Mouse (Mus musculus): Measurements from ENCODE around the gene Lat.
"Not testable (repeated sequence)": the region's sequence is repeated elsewhere in the genome, so short reads cannot be mapped to it uniquely, and the experiment has no call there.

Lat gene

DNA sequence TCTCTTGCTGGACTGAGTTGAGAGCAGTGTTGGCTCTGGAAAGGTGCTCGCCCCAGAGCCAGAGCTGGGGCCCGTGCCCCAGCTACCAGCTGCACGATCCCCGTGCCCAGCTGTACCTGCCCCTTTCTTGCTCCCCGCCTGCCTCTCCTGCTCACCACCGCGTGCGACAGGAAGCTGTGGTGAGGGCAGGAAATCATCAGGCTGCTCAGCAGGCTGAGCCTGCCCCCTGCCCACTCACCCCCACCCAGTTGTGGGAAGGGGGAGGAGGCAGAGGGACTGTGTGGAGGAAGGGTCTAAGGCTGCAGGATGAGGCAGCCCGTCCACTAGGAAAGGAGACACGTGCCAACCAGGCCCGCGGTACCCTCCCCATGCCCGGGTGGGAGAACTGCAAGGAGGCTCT is at the start of gene Lat:
Lat (minus strand) TSS at position 178 of the 400 bp plus-strand sequence.
- DNase-seq (ENCODE audit: low spot score in 2 of 2), result peak; percentile 27 to 65

DNA sequence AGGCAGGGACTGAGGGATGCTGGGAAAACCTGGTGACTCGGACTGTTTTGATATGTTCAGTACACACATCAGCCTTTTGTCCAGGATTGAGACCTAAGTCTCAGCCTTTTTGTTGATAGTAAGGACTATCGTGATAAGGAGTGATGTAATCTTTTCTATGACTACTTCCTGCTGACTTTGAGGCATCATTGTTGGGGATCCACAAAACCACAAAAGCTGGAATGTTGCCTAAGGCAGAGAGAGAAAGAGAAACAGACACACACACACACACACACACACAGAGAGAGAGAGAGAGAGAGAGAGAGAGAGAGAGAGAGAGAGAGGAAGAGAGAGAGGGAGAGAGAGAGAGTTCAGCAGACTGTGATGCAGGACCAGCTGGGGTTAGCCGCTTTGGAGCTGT is 49.1 kb upstream of the Lat start:
- DNase-seq (ENCODE audit: low spot score in 2 of 2), result no peak

DNA sequence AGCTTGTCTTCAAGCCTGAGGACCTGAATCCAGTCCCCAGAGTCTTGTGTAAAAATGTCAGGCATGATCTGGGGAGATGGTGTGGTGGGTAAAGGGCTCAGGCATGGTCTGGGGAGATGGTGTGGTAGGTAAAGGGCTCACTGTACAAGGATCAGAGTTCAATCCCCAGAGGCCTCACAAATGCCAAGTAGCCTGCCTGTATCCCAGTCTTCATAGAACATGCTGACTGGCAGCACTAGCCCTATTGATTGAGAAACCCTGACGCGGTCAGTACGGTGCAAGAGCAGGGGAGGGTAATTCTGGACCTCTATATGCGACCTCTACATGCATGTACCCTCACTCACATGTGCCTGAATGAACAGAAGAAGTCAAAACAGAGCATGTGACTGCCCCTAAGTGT is 48.2 kb upstream of the Lat start:
- DNase-seq (ENCODE audit: low spot score in 2 of 2), result no peak

DNA sequence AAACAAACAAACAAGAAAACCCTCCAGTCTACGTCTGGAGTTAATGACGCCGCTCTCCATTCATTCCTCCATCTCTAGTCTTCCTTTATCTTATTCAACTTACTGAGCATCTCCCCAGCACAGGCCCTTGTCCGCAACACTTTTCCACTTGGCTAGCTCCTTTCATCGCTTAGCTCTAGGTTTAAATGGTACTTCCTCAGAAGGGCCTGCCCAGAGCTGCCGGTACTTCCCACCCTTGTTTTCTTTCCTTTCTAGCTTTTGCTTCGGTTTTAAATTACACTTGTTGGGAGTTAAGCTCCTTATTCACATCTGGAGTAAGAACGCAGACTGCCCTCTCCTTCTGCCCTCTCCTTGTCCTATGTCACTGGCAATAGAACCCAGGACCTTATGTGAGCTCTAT is 47.7 kb upstream of the Lat start:
- peak in 1 of 2 experiments; percentile 35 for DNase-seq (ENCODE audit: low spot score in 2 of 2)

DNA sequence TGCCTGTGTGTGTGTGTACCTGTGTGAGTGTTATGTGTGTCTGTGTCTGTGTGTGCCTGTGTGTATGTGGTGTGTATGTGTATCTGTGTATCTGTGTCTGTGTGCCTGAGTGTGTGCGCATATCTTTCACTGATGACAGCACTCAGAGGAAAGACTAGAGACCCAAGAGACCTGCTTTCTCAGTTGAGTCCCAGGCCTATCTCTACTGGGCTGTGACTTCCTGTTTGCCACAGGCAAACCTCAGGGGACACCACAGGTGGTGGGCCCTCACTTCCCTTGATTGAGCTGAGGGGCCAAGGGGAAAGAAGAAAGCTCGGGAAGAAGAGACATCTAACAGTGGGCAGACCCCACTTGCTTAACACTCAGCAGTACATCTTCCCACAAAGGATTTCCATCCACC is 47.2 kb upstream of the Lat start:
- peak in 1 of 2 experiments; percentile 62 for DNase-seq (ENCODE audit: low spot score in 2 of 2)

DNA sequence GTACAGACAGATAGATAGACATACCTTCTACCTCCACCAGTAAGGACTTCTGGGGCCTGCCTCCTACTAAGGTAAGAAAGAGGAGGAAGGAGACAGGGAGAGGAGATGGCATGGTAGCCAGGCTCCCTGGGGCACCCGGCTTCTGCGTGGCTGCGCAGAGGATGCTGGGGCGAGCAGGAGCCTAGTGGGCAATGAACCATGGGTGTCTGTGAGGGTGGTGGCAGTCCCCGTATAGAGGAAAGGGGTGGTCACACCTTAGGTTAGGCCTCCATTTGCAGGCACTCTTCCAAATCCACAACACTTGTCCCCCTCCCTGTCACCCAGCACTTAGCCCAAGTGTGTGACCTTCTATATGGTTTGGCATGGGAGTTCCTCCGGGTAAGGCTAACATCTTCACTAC is 45.4 kb upstream of the Lat start, which contains the start of gene Cd19:
Cd19 (minus strand) TSS at position 165 of the 400 bp plus-strand sequence.
- peak in 1 of 2 experiments; percentile 65 for DNase-seq (ENCODE audit: low spot score in 2 of 2)

DNA sequence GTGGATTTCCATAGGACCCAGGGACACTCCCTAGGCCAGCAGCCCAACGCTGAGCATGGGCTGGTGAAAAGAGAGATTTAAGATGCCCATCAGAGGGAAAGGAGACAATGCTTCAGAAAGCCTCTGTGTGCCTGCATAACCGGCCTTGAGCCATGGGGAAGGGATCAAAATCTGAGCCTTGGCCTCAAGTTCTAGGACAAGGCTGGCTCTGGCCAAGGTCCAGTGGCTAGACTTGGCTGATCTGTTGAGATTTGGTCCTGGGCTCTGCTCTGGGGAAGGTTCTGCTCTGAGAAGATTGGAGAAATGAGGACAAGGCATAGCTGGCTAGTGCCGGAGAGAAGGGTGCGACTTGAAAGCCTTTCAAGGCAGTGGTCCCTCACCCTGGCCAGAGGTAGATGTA is 41.7 kb upstream of the Lat start:
- no peak for DNase-seq (ENCODE audit: low spot score in 2 of 2)

DNA sequence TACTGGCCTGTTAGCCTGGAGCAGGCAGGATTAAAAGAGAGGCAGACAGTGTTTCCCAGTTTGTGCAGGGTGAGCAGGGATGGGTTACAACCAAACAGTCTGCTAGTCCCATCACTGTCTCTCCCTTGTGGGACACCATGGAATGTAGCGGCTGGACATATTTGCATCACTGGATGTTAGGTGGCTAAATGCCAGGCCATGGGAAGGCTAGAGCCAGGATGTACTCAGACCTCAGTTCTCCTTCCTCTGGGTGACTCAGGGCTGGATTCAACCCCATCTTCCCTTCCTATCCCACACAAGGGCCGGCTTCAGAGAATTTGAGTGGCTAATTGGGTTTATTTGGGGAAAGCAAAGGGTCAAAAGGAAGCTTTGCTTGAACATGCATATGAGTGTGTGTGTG is 39.3 kb upstream of the Lat start:
- no peak for DNase-seq (ENCODE audit: low spot score in 2 of 2)

DNA sequence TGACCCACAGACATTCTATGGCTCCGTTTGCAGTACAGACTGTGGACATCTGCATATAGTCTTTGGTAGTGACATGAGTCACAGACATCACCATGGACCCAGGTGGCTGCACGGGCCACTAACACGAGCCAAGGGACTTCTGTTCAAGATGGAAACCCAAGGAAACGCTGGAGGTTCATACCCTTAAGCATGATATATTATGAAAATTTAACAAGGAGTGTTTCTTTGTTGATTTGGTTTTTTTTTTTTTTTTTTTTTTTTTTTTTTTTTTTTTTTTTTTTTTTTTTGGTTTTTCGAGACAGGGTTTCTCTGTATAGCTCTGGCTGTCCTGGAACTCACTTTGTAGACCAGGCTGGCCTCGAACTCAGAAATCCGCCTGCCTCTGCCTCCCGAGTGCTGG is 33.1 kb upstream of the Lat start:
- DNase-seq (ENCODE audit: low spot score in 2 of 2), result not testable (repeated sequence)

DNA sequence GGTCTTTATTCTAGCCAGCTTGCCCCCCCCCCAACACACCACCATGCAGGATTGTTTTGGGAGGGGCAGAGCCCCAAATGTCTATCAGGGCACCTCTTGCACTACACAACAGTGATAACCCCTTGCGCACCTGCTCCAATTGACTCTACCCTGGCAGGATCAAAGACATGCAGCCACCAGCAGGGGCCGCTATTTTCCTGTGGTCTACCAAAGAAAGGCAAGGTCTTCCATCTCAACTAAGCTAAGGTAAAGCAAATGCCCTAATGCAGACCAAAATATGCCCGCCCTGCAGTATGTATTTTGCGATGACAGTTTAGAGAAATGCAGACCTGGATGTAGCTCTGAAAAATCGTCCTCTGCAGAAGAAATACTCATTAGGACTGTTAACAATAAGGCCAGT is 30.2 kb upstream of the Lat start:
- peak; percentile 77 to 94 for DNase-seq (ENCODE audit: low spot score in 2 of 2)

DNA sequence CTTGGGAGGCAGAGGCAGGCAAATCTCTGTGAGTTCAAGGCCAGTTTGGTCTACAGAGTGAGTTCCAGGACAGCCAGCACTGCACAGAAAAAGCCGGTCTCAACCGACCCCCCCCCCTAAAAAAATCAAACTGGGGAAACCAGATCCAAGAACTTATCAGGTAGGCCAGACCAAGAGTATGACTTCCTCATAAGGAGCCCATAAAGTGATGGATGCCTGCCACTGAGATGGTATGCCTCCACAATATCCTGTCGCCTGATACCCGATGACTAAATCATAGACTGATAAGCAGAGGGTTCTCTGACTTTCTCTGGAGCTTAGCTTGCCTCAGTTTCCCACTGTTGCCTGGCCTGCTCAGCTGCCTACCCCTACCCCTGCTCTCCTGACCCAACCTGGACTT is 28.5 kb upstream of the Lat start:
- DNase-seq (ENCODE audit: low spot score in 2 of 2), result no peak

DNA sequence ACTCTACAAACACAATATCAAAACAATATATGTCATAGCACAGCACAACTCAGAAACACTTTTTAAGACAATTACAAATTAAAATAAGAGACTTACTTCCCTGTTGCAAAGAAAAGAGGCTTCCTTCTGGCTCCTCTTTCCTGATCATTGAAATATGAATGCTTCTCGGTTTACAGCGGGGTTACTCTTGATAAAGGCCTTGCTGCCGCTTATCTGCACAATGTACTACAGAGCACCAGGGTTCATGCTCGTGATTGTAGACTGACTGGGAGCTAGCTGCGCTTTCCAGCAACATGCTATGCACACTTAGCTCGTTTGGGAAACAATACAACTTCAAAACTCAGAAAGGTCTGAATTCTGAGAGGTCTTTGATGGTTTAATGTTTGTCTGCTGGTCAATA is 27.9 kb upstream of the Lat start:
- no peak for DNase-seq (ENCODE audit: low spot score in 2 of 2)

DNA sequence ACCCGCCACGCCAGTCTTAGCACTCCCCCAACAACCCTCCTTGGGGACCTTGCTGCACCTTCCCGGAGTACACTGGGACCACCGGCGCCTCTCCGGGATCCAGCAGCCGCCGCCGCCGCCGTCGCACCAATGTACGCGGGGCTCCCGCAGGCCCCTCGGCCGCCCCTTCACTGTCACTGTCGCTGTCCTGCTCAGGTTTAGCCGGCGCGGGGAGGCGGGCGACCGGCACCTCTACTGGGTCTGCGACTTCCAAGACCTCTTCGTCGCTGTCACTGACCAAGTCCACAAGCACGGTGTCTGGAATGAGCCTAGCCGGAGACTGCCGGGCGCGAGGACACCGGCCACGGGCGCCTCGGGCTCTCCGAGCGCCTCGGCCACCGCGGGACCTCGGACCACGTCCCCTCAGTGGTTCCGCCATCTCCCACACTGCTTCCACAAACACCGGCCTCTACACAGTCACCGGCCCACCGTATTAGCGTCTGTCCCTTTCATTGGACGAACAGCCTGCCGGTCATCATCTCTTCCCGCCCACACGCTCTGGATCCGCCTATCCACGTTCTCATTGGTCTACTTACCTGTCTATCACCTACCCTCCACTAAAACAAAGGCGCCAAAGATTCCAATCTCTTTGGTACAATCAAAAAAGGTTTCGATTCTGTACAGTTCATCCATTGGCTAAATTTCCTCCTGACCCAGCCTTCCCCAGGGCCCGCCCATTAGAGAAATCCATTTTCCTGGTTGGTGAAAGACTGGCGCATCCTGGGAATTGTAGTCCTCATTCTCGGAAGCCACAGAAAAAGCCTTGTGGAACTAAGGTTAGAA is 27.1 kb upstream of the Lat start, which contains the start of gene Nfatc2ip:
Nfatc2ip (minus strand) TSS at position 440 of the 822 bp plus-strand sequence.
- peak; percentile 92 to 94 for DNase-seq (ENCODE audit: low spot score in 2 of 2)

DNA sequence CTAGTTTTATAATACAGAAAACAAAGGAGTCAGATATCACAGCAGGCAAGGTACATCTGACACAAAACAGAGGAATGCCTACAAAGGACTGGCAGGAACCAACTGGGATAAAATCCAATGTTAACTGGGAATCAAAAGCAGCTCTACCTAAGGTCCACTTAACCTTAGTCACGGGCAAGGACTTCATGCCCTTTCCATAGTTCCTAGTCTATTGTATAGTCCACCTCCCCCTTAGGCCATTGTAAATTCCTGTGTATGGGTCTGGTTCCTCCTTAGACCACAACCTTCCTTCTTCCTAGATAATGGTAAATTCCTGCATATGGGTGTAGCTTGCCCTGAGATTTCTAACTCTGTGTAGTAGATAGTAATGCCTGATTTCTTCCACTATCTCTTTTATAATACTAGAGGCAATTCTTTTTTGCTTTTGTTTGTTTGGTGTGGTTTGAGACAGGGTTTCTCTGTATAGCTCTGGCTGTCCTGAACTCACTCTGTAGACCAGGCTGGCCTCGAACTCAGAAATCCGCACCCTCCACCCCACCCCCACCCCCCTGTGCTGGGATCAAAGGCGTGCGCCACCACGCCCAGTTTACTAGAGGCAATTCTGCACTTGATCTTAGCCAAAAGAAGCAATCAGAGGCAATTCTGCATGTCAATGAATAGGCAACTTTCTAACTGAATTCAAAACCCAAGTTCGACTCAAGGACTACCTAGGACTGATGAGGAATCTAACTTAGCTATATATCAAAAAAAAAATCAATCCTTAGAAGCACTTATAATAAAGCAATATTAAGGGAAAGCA is 22.9 kb upstream of the Lat start:
- not testable (repeated sequence) for DNase-seq (ENCODE audit: low spot score in 2 of 2)

DNA sequence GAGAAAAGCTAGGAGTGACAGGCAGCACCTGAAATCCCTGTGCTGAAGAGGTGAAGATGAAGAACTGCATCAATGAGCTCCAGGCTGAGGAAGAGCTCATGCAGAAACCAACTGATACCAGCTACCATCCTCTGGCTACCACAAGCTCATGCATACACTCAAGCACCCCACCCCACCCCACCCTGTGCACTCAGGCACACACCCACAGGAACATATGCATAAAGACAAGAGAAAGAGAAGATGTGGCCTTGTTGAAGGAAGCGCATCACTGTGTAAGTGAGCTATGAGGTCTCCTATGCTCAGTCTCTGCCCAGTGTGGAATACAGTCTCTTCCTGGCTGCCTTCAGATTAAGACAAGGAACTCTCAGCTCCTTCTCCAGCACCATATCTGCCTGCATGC is 18.8 kb upstream of the Lat start:
- no peak for DNase-seq (ENCODE audit: low spot score in 2 of 2)

DNA sequence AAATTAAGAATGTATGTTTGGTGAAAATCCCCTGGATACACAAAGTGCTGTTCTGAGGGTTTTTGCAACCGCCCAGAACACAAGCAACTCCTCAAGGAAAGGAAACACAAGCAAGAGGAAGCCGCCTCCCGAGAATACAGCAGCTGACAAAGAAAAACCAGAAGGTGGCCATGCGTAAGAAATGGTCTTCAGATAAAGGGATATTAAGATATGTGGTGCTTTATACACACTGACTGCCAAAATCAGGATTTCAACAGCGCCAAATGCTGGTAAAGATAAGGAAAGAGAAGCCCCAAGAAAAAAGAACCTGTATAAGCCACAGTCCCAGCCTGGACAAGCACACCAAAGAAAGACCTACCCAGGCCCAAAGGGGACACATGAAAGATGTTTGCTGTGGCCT is 14.2 kb upstream of the Lat start:
- no peak for DNase-seq (ENCODE audit: low spot score in 2 of 2)

DNA sequence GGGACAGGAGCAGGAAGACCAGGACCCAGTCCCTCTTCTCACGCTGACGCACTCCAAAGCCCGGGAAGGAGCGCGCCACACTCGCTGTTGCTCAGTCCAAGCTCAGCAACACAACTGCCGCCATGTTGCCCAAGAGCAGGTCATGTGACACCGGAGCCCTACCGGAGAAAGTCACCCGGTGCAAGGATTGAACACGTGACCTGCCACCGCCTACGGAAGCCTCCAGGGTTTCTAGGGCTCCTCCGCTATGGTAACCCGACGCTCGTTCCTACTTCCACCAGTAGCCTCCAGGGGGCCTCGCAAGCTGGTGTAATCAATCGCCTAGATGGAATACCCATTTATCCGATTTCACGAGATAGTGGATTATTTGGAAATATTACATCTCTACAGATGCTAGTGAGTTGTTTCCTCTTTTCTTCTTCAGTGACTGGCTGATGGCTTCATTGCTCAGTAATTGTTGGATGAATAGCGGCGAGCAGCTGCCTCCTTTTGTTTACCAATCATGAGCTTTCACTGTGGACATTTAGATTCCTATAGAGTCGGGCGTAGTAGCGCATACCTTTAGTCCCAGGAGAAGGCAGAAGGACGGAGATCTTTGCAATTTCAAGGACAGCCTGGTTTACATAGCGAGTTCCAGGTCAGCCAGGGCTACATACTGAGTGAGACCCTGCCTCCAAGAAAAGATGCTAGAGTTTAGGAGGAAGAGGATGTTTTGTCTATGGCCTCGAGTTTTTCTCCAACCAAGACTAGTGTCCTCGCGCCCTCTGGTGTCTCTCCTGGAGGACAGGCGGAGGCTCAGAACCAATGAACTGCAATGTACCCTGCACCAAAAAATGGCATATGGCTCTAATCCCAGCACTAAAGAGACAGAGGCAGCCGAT is 8.1 kb upstream of the Lat start, which contains the start of gene Spns1:
Spns1 (minus strand) TSS at position 173 of the 881 bp plus-strand sequence.
- DNase-seq (ENCODE audit: low spot score in 2 of 2), result peak; percentile 81 to 94

DNA sequence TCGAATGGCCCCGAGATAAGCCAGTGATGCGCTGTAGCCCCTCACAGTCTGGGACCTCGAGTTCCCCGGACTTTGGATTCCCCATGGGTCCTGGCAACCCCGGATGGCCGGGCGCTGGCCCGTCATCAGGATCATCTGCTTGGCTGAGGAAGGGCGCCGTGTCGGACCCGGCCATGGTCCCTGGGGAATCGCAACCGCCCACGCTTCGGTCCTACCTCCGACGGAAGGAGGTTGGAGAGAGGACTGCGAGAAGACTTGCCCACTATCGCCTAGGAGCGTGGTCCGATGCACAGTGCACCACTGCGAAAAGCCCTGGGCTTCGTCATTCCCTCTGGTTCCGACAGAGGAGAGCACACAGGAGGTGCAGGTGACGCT is 7.5 kb upstream of the Lat start:
- DNase-seq (ENCODE audit: low spot score in 2 of 2), result no peak

DNA sequence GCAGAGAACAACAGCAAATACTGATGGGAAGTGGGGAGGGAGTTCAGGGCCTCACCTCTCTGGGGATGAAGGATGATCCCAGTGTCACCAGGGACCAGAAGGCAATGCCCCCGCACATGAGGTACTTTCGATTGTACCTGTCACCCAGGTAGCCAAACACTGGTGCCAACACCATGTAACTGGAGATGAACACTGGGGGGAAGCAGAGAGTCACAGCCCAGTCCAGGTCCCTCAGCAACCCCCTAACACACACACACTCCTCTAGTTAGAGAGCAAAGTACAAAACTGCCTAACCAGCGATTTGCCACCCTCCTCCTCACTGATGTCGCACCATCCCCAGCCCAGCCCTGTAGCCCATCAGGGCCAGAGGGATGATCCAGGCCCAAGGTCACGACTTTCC is 5.6 kb upstream of the Lat start:
- DNase-seq (ENCODE audit: low spot score in 2 of 2), result no peak

DNA sequence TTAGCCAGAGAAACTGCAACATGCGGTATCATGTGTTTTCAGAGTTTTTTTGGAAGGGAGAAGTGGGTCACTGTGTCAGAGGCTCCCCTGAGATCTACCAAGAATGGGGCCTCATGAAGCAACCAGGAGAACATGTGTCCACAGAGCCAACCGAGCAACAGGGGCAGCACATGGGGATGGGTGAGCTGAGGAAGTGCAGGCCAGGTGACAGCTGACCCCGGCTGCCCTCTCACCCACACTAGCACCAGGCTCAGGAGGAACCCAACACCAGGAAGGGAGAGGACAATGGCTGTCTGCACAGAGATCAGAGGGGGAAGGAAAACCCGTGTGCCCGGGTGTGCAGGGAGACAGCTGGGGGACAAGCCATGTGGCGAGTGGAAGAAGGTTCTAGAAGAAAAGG is 5.2 kb upstream of the Lat start:
- DNase-seq (ENCODE audit: low spot score in 2 of 2), result no peak

DNA sequence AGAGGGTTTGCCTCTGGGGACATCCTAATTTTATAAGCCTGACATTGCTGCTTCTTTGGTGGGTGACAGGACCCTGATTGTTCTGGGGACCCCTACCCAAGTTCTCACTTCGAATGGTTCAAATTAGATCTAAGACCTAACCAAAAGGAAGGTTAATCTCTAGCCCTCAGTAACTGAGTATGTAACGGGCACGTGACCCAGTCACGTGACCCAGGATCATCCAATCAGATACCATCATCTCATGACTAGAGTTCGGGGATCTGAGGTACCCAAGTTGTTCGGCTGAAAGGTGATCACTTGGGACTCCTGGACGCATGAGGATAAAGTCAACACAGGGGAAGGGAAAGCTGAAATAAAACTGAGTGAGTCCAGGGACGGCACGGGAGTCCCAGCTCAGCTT is 3.6 kb upstream of the Lat start:
- DNase-seq (ENCODE audit: low spot score in 2 of 2), result no peak

DNA sequence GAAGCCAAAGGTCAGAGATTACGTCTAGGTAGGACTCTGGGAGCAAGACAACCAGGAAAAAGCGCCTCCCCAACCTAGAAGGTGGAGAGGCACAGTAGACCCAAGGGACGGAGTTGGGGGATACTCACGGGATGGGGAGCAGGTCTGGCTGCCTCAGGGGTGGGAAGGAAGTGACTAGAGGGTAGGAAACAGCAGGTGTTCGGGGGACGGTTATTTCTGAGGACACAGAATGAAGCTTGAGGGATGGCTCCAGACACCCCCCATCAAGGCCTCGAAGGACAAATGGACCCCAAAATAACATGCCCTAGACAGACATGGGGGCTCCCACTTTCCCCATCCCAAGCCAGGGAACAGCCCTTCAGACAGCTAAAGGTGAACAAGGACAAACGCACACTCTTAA is 1.0 kb downstream of the Lat start:
- no peak for DNase-seq (ENCODE audit: low spot score in 2 of 2)
